Comparison of ENCODE assay signal across 30 mouse cellular contexts in the genomic region with DNA sequence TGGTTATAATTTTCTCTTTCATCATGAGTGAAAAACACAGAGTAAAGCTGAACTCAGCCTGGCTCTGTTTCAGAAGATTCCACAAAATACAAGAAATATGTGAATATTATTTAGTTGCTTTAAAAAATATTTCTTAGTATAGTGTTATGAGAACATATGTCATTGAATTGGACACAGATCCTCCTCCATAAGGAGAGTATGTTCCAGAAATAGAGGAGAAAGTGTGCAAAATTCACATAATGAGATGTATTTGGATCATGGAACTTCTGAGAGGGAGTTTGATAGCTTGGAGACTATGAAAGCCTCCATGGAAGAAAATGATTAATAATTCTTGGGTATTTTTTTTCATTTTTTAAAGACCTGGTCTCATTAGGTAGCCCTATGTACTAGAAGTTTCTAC. TPM values are rescaled to one million over a fixed set of nuclear protein-coding genes. Genes with fewer than 3 reads are reported as not detected.
"Had no signal": no experiment of that assay in that cellular context is flagged by ENCODE, and none has a peak within 500 bp of the region (broad histone marks: within the 10 kb centered on the region; RNA-seq: fewer than 3 reads in every experiment).

No protein-coding gene starts in this region.

- H3K4me3 ChIP-seq: heart, adult 2 months; heart, embryonic 13.5 days; heart, embryonic 15.5 days; hindbrain, embryonic 13.5 days; hindbrain, embryonic 15.5 days; limb, embryonic 13.5 days; limb, embryonic 15.5 days; liver, embryonic 12.5 days had no signal

- H3K27ac ChIP-seq: heart, adult 2 months; heart, embryonic 13.5 days; heart, embryonic 15.5 days; hindbrain, embryonic 13.5 days; hindbrain, embryonic 15.5 days; hindbrain, postnatal 0 days; limb, embryonic 13.5 days; limb, embryonic 15.5 days; liver, embryonic 12.5 days; liver, embryonic 14.5 days had no signal

- ATAC-seq: hindbrain, postnatal 0 days; intestine, embryonic 16.5 days; liver, embryonic 12.5 days had no signal

- DNase-seq: gastrocnemius, postnatal 14 days; gastrocnemius, postnatal 36 days; heart, adult 11 months; heart, adult 2 months; heart, postnatal 14 days; heart, postnatal 36 days; kidney, adult 11 months; kidney, adult 2 months; kidney, adult 9 months; kidney, postnatal 14 days; kidney, postnatal 36 days; layer of hippocampus, adult 9-11 months; layer of hippocampus, postnatal 36 days; left cerebral cortex, postnatal 4 days had no signal

RNA-seq across cellular contexts. Expression of a gene that starts 13.4 kb away (rescaled TPM):
- total RNA-seq: gastrocnemius, adult 18-20 months; gastrocnemius, adult 8-10 months; hindbrain, postnatal 0 days; layer of hippocampus, adult 18-20 months; layer of hippocampus, adult 8-10 months; layer of hippocampus, postnatal 14 days; layer of hippocampus, postnatal 36 days; left cerebral cortex, adult 8-10 months had no signal
